Mouse (Mus musculus) limb, embryonic 14.5 days (tissue): ENCODE measurements around the gene Sez6l2. TPM values are rescaled to one million over a fixed set of nuclear protein-coding genes. Genes with fewer than 3 reads are reported as not detected.

Experiments
- ATAC-seq: fragments of 200-750 bp; cut with Nextera tagmentation; 2 replicates; pipeline ENCODE4 v1.8.0; 2017; ENCODE audit warnings: low read depth, moderate number of reproducible peaks, moderate TSS enrichment; ENCODE audit not compliant: low FRiP score
- DNase-seq: peaks from one replicate; pipeline ENCODE4 v3.0.0-alpha.2; 2015; ENCODE audit warnings: low spot score
- H3K27ac ChIP-seq: fragments of 300-500 bp; sonication (generic); replicated peaks from 2 replicates; pipeline ENCODE4 v1.5.1; 2014; ENCODE audit warnings: low read depth, mild to moderate bottlenecking, low read length, moderate library complexity, mixed read lengths
- H3K27me3 ChIP-seq: fragments of 300-500 bp; sonication (generic); 2 replicates; pipeline ENCODE4 v1.6.1; 2014; ENCODE audit warnings: low read length, mixed read lengths; ENCODE audit not compliant: control insufficient read depth, insufficient read depth
- H3K36me3 ChIP-seq: fragments of 300-500 bp; sonication (generic); 2 replicates; pipeline ENCODE4 v1.6.1; 2014; ENCODE audit warnings: mild to moderate bottlenecking, low read length, moderate library complexity, mixed read lengths; ENCODE audit not compliant: control insufficient read depth, insufficient read depth
- H3K4me1 ChIP-seq: fragments of 300-500 bp; sonication (generic); 2 replicates; pipeline ENCODE4 v1.6.1; 2014; ENCODE audit warnings: antibody characterized with exemption, low read length, mixed read lengths; ENCODE audit not compliant: control insufficient read depth, insufficient read depth
- H3K4me2 ChIP-seq: fragments of 300-500 bp; sonication (generic); replicated peaks from 2 replicates; pipeline ENCODE4 v1.6.1; 2014; ENCODE audit warnings: low read depth, mild to moderate bottlenecking, low read length, moderate library complexity; ENCODE audit not compliant: severe bottlenecking
- H3K4me3 ChIP-seq: fragments of 300-500 bp; sonication (generic); replicated peaks from 2 replicates; pipeline ENCODE4 v1.5.1; 2014; ENCODE audit warnings: low read length
- H3K9ac ChIP-seq: fragments of 300-500 bp; sonication (generic); 2 replicates; pipeline ENCODE4 v1.6.1; 2014; ENCODE audit warnings: mild to moderate bottlenecking, low read depth, low read length, moderate library complexity; ENCODE audit not compliant: severe bottlenecking
- H3K9me3 ChIP-seq: fragments of 300-500 bp; sonication (generic); 2 replicates; pipeline ENCODE4 v1.6.1; 2016; ENCODE audit warnings: low read length; ENCODE audit not compliant: control insufficient read depth
- POLR2A ChIP-seq: fragments of 200-500 bp; IDR thresholded peaks from 2 replicates; pipeline ENCODE4 v1.8.0; 2012; ENCODE audit warnings: inconsistent platforms, mild to moderate bottlenecking, moderate library complexity, borderline replicate concordance; ENCODE audit not compliant: insufficient read depth, insufficient read length; ENCODE audit errors: extremely low read depth
- WGBS: fragments of 180-500 bp; shearing (Covaris S2); extraction: QIAGEN DNeasy Blood & Tissue Kit; methylation state at CpG from one replicate; pipeline ENCODE4 v1.1.7; 2014; 5-methylcytosine and 5-hydroxymethylcytosine counted together
- polyA plus RNA-seq, 2 experiments: library from polyadenylated mRNA; depleted of rRNA in 1 of 2; stranded (reverse) in 1 of 2; unstranded in 1 of 2; fragments of >200 nt; fragmentation: Nextera tagmentation in 1 of 2; extraction: Ambion mirVana in 1 of 2; gene quantifications; 2 replicates each; pipeline versions ENCODE4 v1.2.1 to v1.2.3; 2012 to 2014

Sez6l2 gene
- polyA plus RNA-seq, 2 experiments = 1.6 to 2.5 TPM

- 85% methylated on average over 4 of the region's 4 CpGs for WGBS
- H3K4me1 ChIP-seq = peaks cover 3% of the 10 kb centered on the region; the same call in 1 of the 2 replicates
- no peak overlapping the region for H3K27ac ChIP-seq
- no peak for TF ChIP-seq POLR2A
- H3K4me2 ChIP-seq = no peak overlapping the region
- H3K27me3 ChIP-seq = no peaks in the 10 kb centered on the region
- no peak for ATAC-seq
- no peak overlapping the region for H3K4me3 ChIP-seq
- no peaks in the 10 kb centered on the region for H3K9me3 ChIP-seq
- no peak for DNase-seq
- H3K9ac ChIP-seq = no peak overlapping the region
- peaks cover 33% of the 10 kb centered on the region for H3K36me3 ChIP-seq
Observed at GRCm38 (mm10) chr7:126982054-126982453, 31.7 kb downstream of the Sez6l2 start.

GRCm38 (mm10) chr7:126983113-126983512 is 32.8 kb downstream of the Sez6l2 start:
- no peak overlapping the region for H3K4me3 ChIP-seq
- WGBS = 77% methylated on average over 7 of the region's 7 CpGs
- H3K9me3 ChIP-seq = no peaks in the 10 kb centered on the region
- H3K4me2 ChIP-seq = no peak overlapping the region
- H3K9ac ChIP-seq = no peak overlapping the region
- ATAC-seq (no peak), DNase-seq (no peak)
- H3K36me3 ChIP-seq = peaks cover 31% of the 10 kb centered on the region
- TF ChIP-seq POLR2A = no peak
- no peaks in the 10 kb centered on the region for H3K4me1 ChIP-seq
- H3K27me3 ChIP-seq = no peaks in the 10 kb centered on the region
- no peak overlapping the region for H3K27ac ChIP-seq

GRCm38 (mm10) chr7:126984667-126985444 is 34.5 kb downstream of the Sez6l2 start:
- no peak for ATAC-seq
- H3K27me3 ChIP-seq = no peaks in the 10 kb centered on the region
- no peak for DNase-seq
- H3K4me3 ChIP-seq = no peak overlapping the region
- no peak for TF ChIP-seq POLR2A
- H3K36me3 ChIP-seq = peaks cover 15% of the 10 kb centered on the region
- no peak overlapping the region for H3K9ac ChIP-seq
- 24% methylated on average over 10 of the region's 10 CpGs for WGBS
- no peak overlapping the region for H3K4me2 ChIP-seq
- H3K27ac ChIP-seq = no peak overlapping the region
- H3K4me1 ChIP-seq = no peaks in the 10 kb centered on the region
- H3K9me3 ChIP-seq = no peaks in the 10 kb centered on the region

- DNase-seq (peak; percentile 7), ATAC-seq (no peak)
- Histone ChIP-seq H3K4me1 (no peaks in the 10 kb centered on the region), H3K9me3 (no peaks in the 10 kb centered on the region), H3K9ac (no peak overlapping the region), H3K27ac (no peak overlapping the region), H3K27me3 (no peaks in the 10 kb centered on the region), H3K4me2 (no peak overlapping the region), H3K36me3 (peaks cover 2% of the 10 kb centered on the region; the same call in 1 of the 2 replicates), H3K4me3 (no peak overlapping the region)
- 36% methylated on average over 9 of the region's 9 CpGs for WGBS
- TF ChIP-seq POLR2A = no peak
Observed at GRCm38 (mm10) chr7:126986319-126986718, 36.0 kb downstream of the Sez6l2 start.

- no peak for DNase-seq
- 62% methylated on average over 8 of the region's 8 CpGs for WGBS
- no peaks in the 10 kb centered on the region for H3K4me1 ChIP-seq
- H3K27me3 ChIP-seq = no peaks in the 10 kb centered on the region
- no peak overlapping the region for H3K9ac ChIP-seq
- no peaks in the 10 kb centered on the region for H3K36me3 ChIP-seq
- no peak overlapping the region for H3K4me2 ChIP-seq
- H3K27ac ChIP-seq = no peak overlapping the region
- no peak for TF ChIP-seq POLR2A
- H3K4me3 ChIP-seq = no peak overlapping the region
- H3K9me3 ChIP-seq = no peaks in the 10 kb centered on the region
- no peak for ATAC-seq
Observed at GRCm38 (mm10) chr7:126988816-126989215, 38.5 kb downstream of the Sez6l2 start.
